Mouse (Mus musculus) mature B cell (primary cell): Measurements from ENCODE around the gene Zar1l.

Source experiments
- in situ Hi-C: fragments of 300-500 bp; cut with MboI; formaldehyde crosslinking; loops from 2 replicates; pipeline ENCODE4 v1.14.3; 2019

Zar1l gene

GRCm38 (mm10) chr5:150485198-150485597 lies 32.8 kb downstream of the Zar1l start:
- in situ Hi-C loops = no loop called here

- in situ Hi-C loops = no loop called here
Measured at GRCm38 (mm10) chr5:150478612-150479011, 39.4 kb downstream of the Zar1l start.

- in situ Hi-C loops = no loop called here
Measured at GRCm38 (mm10) chr5:150477364-150477763, 40.6 kb downstream of the Zar1l start.

- in situ Hi-C loops = no loop called here
Measured at GRCm38 (mm10) chr5:150468431-150468830, 49.5 kb downstream of the Zar1l start.

- in situ Hi-C loops = no loop called here
Measured at GRCm38 (mm10) chr5:150466132-150466531, 51.8 kb downstream of the Zar1l start.

- in situ Hi-C loops = no loop called here
Measured at GRCm38 (mm10) chr5:150465218-150465617, 52.7 kb downstream of the Zar1l start.

- in situ Hi-C loops = no loop called here
Measured at GRCm38 (mm10) chr5:150464721-150465120, 53.2 kb downstream of the Zar1l start.

- in situ Hi-C loops = no loop called here
Measured at GRCm38 (mm10) chr5:150459801-150460200, 58.2 kb downstream of the Zar1l start.

- in situ Hi-C loops = no loop called here
Measured at GRCm38 (mm10) chr5:150457904-150458739, 59.8 kb downstream of the Zar1l start.

GRCm38 (mm10) chr5:150457165-150457903 lies 60.6 kb downstream of the Zar1l start:
- in situ Hi-C loops = no loop called here
